Mouse (Mus musculus) ES-Bruce4 (cell line): Measurements from ENCODE around the gene Bag6. TPM values are rescaled to one million over a fixed set of nuclear protein-coding genes. Genes with fewer than 3 reads are reported as not detected.

Experiments
- H3K27ac ChIP-seq: 2 replicates; pipeline ENCODE4 v1.5.1; 2012; ENCODE audit warnings: low read length, inconsistent platforms; ENCODE audit not compliant: insufficient read depth
- H3K27me3 ChIP-seq: 2 replicates; pipeline ENCODE4 v1.6.1; 2012; ENCODE audit warnings: mild to moderate bottlenecking, low read length, inconsistent platforms; ENCODE audit not compliant: control insufficient read depth, poor library complexity, insufficient read depth, severe bottlenecking
- H3K36me3 ChIP-seq: 2 replicates; pipeline ENCODE4 v1.6.1; 2012; ENCODE audit warnings: inconsistent platforms, mild to moderate bottlenecking, low read length, moderate library complexity; ENCODE audit not compliant: control insufficient read depth, poor library complexity, insufficient read depth, severe bottlenecking
- H3K4me1 ChIP-seq: one replicate; pipeline ENCODE4 v1.8.1; 2011; ENCODE audit warnings: low read length; ENCODE audit not compliant: control insufficient read depth, insufficient read depth
- H3K4me3 ChIP-seq: 2 replicates; pipeline ENCODE4 v1.5.1; 2011; ENCODE audit warnings: low read depth, mild to moderate bottlenecking, low read length
- H3K9ac ChIP-seq: 2 replicates; pipeline ENCODE4 v1.6.1; 2012; ENCODE audit warnings: low read depth, mild to moderate bottlenecking, inconsistent platforms; ENCODE audit not compliant: poor library complexity, severe bottlenecking
- H3K9me3 ChIP-seq: replicated peaks from 2 replicates; pipeline ENCODE4 v1.6.1; 2012; ENCODE audit warnings: mild to moderate bottlenecking, low read length, inconsistent platforms; ENCODE audit not compliant: control insufficient read depth, poor library complexity, insufficient read depth, severe bottlenecking
- CTCF ChIP-seq: IDR thresholded peaks from one replicate; pipeline ENCODE4 v1.8.1; 2011; ENCODE audit warnings: low read depth, low read length
- EP300 ChIP-seq: IDR thresholded peaks from 2 replicates; pipeline ENCODE4 v1.6.1; 2011; ENCODE audit warnings: low read depth, low read length; ENCODE audit not compliant: insufficient read depth
- POLR2A ChIP-seq: IDR thresholded peaks from one replicate; pipeline ENCODE4 v1.8.1; 2011; ENCODE audit warnings: low read length; ENCODE audit not compliant: insufficient read depth
- polyA plus RNA-seq: library from polyadenylated mRNA; stranded (reverse); fragments of >200 nt; gene quantifications from 2 replicates; pipeline ENCODE4 v1.2.4, GENCODE M21; 2011; ENCODE audit warnings: low read depth; ENCODE audit not compliant: missing spikeins, insufficient read depth, insufficient read length

Gene Bag6
- polyA plus RNA-seq, 1 experiment = 231 TPM

DNA sequence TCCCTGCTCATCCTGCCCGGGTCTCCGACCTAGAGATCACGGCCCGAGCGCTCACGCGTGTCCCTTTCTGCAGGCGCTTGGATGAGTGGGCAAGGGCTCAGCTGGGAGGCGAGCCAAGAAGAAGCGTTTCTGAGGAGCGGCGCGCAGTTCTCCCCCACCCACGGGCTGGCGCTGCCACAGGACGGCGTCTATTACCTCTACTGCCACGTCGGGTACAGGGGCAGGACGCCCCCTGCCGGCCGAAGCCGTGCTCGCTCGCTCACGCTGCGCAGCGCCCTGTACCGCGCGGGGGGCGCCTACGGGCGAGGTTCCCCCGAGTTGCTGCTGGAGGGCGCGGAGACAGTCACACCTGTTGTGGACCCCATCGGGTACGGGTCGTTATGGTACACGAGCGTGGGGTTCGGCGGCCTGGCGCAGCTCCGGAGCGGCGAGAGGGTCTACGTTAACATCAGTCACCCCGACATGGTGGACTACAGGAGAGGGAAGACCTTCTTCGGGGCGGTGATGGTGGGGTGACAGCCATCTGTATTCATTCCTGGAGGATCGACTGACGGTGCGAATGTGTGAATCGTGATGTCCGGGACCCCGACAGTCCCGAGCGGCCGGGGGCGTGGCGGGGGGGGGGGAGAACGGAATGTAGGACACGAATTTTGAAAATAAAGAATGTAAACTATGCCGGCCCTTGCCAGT lies 60.8 kb downstream of the Bag6 start:
- Histone ChIP-seq H3K4me1 (no peaks in the 10 kb centered on the region), H3K9me3 (no peaks in the 10 kb centered on the region), H3K27ac (no peak overlapping the region), H3K36me3 (no peaks in the 10 kb centered on the region), H3K9ac (peak overlapping the region; percentile 22; the same call in 1 of the 2 replicates), H3K27me3 (no peaks in the 10 kb centered on the region), H3K4me3 (peak overlapping the region; percentile 70)
- peak; percentile 90 for TF ChIP-seq CTCF
- TF ChIP-seq POLR2A = no peak

DNA sequence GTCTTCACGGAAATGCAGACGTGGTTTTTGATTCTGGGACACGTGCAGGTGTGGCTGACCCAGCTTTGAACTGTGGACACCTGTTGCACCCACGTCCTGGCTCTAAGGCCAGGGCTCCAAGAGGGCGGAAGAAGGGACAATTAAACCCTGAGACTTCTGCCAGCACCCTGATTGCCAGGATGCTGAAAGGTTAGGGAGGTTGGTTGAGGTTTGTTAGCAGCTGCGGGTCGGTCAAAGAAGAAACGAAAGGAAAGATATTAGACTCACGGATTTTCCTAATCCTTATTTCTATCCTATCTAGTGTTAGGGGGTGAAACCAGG lies 61.3 kb downstream of the Bag6 start:
- no peak overlapping the region for H3K27ac ChIP-seq
- H3K4me1 ChIP-seq = no peaks in the 10 kb centered on the region
- H3K4me3 ChIP-seq = peak overlapping the region; percentile 70; the same call in 1 of the 2 replicates
- TF ChIP-seq EP300 (no peak), POLR2A (no peak), CTCF (no peak)
- H3K9me3 ChIP-seq = no peaks in the 10 kb centered on the region
- H3K27me3 ChIP-seq = no peaks in the 10 kb centered on the region
- H3K9ac ChIP-seq = peak overlapping the region; percentile 22; the same call in 1 of the 2 replicates
- no peaks in the 10 kb centered on the region for H3K36me3 ChIP-seq

Other genes starting within 250 kb of the Bag6 start
- 9.9 and 10.8 TPM in 2 replicates for gene C2, start 236.9 kb upstream of the Bag6 start, polyA plus RNA-seq
- gene Ehmt2, start 236.7 kb upstream of the Bag6 start, polyA plus RNA-seq = 60.9 and 75.4 TPM in 2 replicates
- 5.3 and 5.8 TPM in 2 replicates for gene Slc44a4, start 220.7 kb upstream of the Bag6 start, polyA plus RNA-seq
- gene Neu1, start 203.9 kb upstream of the Bag6 start, polyA plus RNA-seq = 13.6 and 15.1 TPM in 2 replicates
- 2.6 and 3.0 TPM in 2 replicates for gene Hspa1b, start 175.9 kb upstream of the Bag6 start, polyA plus RNA-seq
- gene Gm20481, start 165.3 kb upstream of the Bag6 start, polyA plus RNA-seq = not detected in 2 replicates
- 1.9 and 2.5 TPM in 2 replicates for gene Hspa1a, start 163.0 kb upstream of the Bag6 start, polyA plus RNA-seq
- gene Hspa1l, start 162.5 kb upstream of the Bag6 start, polyA plus RNA-seq = 0.25 TPM in 1 of 2 replicates, not detected in the other
- 163 and 166 TPM in 2 replicates for gene Lsm2, start 153.3 kb upstream of the Bag6 start, polyA plus RNA-seq
- gene Vars, start 134.2 kb upstream of the Bag6 start, polyA plus RNA-seq = 108 and 123 TPM in 2 replicates
- 0.30 and 0.33 TPM in 2 replicates for gene Vwa7, start 118.6 kb upstream of the Bag6 start, polyA plus RNA-seq
- gene Sapcd1, start 107.2 kb upstream of the Bag6 start, polyA plus RNA-seq = 1.7 and 3.9 TPM in 2 replicates
- 6.7 and 7.4 TPM in 2 replicates for gene Msh5, start 88.4 kb upstream of the Bag6 start, polyA plus RNA-seq
- gene Clic1, start 85.2 kb upstream of the Bag6 start, polyA plus RNA-seq = 173 and 182 TPM in 2 replicates
- gene Ddah2, start 76.1 kb upstream of the Bag6 start, polyA plus RNA-seq = 92.5 and 101 TPM in 2 replicates
- 3.7 and 4.0 TPM in 2 replicates for gene Ly6g6c, start 69.8 kb upstream of the Bag6 start, polyA plus RNA-seq
- 2.8 and 3.3 TPM in 2 replicates for gene Mpig6b, start 69.0 kb upstream of the Bag6 start, polyA plus RNA-seq
- gene Ly6g6e, start 58.3 kb upstream of the Bag6 start, polyA plus RNA-seq = 27.5 and 31.2 TPM in 2 replicates
- gene Ly6g6d, start 57.1 kb upstream of the Bag6 start, polyA plus RNA-seq = 1.3 and 1.9 TPM in 2 replicates
- gene Ly6g6f, start 49.6 kb upstream of the Bag6 start, polyA plus RNA-seq = not detected in 2 replicates
- 12.7 and 15.6 TPM in 2 replicates for gene Abhd16a, start 45.9 kb upstream of the Bag6 start, polyA plus RNA-seq
- gene Ly6g5c, start 26.9 kb upstream of the Bag6 start, polyA plus RNA-seq = not detected in 2 replicates
- not detected in 2 replicates for gene Ly6g5b, start 19.8 kb upstream of the Bag6 start, polyA plus RNA-seq
- gene Gpank1, start 13.7 kb upstream of the Bag6 start, polyA plus RNA-seq = 18.9 and 19.1 TPM in 2 replicates
- gene Csnk2b, start 13.1 kb upstream of the Bag6 start, polyA plus RNA-seq = 146 and 173 TPM in 2 replicates
- gene D17H6S53E, start 8.8 kb upstream of the Bag6 start, polyA plus RNA-seq = 4.3 and 8.1 TPM in 2 replicates
- gene Apom, start 3.1 kb upstream of the Bag6 start, polyA plus RNA-seq = not detected in 2 replicates
- gene Prrc2a, start 29.7 kb downstream of the Bag6 start, polyA plus RNA-seq = 236 and 256 TPM in 2 replicates
- gene Aif1, start 40.9 kb downstream of the Bag6 start, polyA plus RNA-seq = 2.1 TPM in 1 of 2 replicates, not detected in the other
- gene Lst1, start 53.3 kb downstream of the Bag6 start, polyA plus RNA-seq = 2.3 and 2.5 TPM in 2 replicates
- 10.7 and 14.2 TPM in 2 replicates for gene Ltb, start 59.3 kb downstream of the Bag6 start, polyA plus RNA-seq
- gene Tnf, start 66.8 kb downstream of the Bag6 start, polyA plus RNA-seq = not detected in 2 replicates
- 0.64 TPM in 1 of 2 replicates, not detected in the other for gene Lta, start 70.2 kb downstream of the Bag6 start, polyA plus RNA-seq
- not detected in 2 replicates for gene Gm16181, start 85.7 kb downstream of the Bag6 start, polyA plus RNA-seq
- 2.3 and 4.2 TPM in 2 replicates for gene Atp6v1g2, start 98.5 kb downstream of the Bag6 start, polyA plus RNA-seq
- 7.9 and 12.5 TPM in 2 replicates for gene Nfkbil1, start 100.6 kb downstream of the Bag6 start, polyA plus RNA-seq
- gene Ddx39b, start 106.6 kb downstream of the Bag6 start, polyA plus RNA-seq = 245 and 258 TPM in 2 replicates
- 19.8 and 23.1 TPM in 2 replicates for gene H2-D1, start 127.6 kb downstream of the Bag6 start, polyA plus RNA-seq
- gene H2-Q1, start 185.2 kb downstream of the Bag6 start, polyA plus RNA-seq = not detected in 2 replicates
- gene H2-Q2, start 207.1 kb downstream of the Bag6 start, polyA plus RNA-seq = 5.6 and 5.8 TPM in 2 replicates
- gene H2-Q4, start 244.4 kb downstream of the Bag6 start, polyA plus RNA-seq = 10.0 and 11.6 TPM in 2 replicates